Mouse (Mus musculus) c-Kit-positive CD71-positive TER-119-positive erythroid progenitor cells, embryonic 14.5 days (primary cell): ENCODE measurements at regions not wholly inside any gene's neighbourhood (a gene's known extent, or its start where the extent isn't known, plus 50 kb on each side); places are given as distances from the start of the nearest gene placed in this dataset.
A peak's percentile ranks its signal among the peaks of the same experiment; 100 is the strongest.

Experiments
- DNase-seq: peaks from one replicate; pipeline ENCODE4 v3.0.0-alpha.2; 2013; ENCODE audit warnings: low spot score

DNA sequence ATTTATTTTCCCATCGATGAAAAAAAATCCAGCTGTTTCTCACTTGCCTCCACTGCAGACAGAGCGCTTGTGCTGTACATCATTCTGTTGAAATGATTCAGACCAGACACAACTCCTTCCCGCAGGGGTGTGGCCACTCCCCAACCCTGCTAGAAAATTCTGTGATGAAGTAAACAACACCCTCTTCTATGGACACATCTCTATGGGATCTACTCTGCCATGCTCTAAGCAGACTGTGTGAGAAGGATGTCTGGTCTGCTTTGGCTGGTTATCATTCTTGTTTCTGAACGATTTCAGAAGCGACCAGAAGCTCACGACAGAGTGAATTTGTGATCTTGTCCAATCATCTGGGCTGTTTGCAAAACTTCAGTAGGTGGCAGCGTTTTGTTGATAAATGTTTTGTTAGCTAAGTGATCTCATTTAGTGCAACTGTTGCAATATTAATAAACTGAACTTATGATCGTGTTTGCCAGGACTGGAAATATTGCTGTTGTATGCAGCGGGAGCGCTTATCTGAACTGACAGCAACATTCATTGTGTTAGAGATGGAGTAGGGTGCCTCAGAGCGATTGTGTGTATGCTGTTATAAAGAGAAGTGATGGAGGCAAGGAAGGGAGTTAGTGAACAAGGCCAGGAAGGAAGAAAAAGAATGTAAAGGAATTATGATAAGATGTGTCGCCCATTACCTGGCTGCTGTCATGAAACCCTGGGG, 605.2 kb upstream of the Nox3 start:
- DNase-seq, result no peak

DNA sequence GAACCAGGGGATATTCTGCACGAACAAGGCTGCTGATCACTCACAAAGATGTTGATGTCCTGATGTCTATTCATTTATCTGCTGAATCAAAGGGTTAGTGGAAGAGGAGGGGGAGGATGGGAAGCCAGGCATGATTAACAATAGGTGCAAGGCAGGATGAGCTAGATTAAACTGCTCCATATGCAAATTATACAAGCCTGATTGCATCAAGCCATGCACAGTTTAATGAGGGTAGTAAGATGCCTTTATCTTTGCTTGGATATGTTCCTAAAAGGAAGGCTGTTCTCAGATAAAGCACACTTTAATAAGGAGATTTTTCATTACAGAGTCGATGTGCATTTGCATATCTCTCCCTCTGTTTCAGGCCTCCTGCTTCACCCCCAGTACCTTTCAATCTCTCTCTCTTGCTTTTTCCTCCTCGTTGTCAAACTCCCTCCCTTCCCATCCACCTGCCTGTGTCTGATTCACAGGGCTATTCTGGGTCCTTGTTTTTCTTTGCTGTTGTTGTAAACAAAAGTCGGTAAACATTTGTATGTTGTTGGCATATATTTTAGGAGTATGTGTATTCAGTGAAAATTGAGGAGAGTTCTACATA, 615.8 kb upstream of the Nox3 start:
- no peak for DNase-seq

DNA sequence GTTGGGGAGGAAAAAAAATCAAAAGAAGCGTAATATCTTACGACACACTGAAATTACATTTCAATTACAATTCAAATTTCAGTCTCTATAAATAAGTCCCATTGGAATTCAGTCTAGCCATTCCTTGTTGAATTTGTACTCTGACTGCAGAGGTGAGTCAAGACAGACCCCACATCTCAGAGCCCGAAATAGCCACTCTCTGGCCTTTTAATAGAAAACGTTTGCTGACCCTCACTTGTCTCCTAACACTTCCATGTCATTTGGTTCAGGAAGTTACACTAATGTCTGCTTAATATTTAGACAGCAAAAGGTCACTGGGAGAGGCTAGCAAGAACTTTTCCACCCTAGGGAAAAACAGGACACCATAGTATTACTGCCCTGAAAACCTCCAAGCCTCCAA, 623.1 kb upstream of the Nox3 start:
- DNase-seq, result no peak

DNA sequence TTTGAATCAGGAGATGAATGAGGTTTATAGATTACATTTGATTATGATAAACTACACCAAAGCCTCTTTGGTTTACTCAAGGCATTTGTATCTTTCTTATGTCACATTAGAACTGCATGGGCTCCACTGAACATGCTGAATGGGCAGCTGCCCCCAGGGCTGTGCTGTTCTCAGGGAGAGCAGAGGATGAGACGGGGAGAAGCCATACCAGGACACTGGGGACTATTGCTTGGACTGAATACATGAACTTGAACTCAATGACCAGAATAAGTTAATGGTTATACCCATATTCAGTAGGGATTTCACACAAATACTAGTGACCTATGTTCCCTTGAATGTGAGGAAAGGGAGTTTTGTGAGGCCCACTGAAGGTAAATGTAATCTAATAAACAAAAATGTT, 632.7 kb upstream of the Nox3 start:
- no peak for DNase-seq

DNA sequence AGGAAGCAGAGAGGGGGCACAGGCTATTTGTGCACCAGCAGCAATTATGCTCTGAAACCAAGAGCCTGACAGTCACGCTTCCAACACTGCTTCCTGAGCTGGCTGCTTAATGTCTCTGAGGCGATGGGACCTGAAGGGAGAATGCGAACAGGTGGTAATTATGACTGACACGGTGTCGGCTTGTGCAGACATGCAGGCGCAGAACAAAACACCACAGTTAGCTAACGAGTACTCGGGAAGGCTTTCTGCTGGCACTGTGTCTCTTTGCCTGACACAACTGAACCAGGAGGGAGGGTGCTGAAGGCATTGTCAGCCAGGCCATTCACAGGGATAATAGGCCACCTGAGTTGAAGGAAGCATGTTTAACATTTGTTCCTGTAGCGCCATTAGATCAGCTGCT, 635.6 kb upstream of the Nox3 start:
- no peak for DNase-seq

DNA sequence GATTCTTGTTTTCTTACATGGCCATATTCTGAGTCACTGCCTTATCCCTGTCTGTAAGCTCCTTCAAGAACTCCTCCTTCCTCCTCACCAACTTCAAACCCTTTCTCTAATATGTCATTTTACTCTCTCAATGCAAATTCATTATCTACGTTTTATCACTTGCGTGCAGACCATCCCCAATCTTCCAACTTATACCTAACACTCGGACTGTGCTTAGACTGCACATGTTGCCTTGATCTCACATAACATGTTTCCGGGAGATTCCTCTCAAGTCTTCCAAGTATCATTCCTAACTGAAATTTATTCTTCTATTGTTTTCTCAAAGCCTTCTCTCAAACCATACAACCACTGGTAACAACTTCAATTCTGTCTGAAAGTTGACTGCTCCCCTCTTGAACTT, 637.0 kb upstream of the Nox3 start:
- DNase-seq, result peak; percentile 0

DNA sequence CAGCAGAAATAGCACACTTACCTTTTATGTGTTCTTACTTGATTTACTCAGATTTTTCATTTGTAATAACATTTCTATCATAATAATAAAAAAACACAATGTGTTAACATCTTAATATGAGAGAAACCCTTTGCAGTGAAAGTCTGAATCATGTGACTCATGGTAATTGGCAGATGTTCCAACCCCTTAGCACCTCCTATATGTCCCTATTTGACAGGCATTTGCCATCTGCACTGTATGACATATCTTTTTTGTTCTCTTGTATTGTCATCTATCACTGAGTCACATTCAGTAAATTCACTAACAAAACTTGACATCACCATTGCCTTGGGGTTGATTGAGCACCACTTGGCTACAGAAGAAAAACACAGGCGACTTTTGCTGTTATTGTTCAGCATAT, 641.1 kb upstream of the Arid1b start:
- DNase-seq, result no peak

DNA sequence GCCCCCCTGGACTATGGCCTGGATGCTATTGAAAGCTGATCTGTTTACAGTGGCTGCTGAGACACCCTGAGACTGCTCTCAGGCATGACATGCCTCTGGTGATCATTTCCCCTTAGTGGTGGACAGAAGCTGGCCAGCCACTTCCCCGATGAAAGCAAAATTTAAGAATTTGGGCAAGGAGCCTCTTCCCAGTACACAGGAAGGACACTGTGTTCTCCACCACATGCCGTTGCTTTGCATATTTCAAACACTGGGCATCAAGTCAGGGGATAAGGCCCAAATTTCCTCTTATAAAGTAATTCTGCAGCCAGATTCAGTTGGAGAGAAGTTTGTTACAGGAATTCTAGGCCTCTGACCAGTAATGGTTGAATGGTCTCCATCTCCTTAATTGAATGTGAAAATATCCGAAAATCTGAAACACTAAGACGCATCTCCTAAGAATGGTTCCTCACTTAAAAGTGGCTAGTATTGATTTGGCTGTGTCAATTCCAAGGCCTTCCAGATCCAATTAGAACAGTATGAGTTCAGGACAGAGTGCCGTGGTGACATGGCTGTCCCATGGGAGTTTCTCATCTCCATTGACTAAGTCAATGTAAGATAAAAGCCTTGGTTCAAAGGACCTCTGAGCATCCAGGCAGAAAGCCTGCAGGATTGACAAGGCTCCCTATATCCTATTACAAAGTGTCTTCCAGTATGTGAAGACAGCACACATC, 638.5 kb upstream of the Arid1b start:
- DNase-seq, result no peak

DNA sequence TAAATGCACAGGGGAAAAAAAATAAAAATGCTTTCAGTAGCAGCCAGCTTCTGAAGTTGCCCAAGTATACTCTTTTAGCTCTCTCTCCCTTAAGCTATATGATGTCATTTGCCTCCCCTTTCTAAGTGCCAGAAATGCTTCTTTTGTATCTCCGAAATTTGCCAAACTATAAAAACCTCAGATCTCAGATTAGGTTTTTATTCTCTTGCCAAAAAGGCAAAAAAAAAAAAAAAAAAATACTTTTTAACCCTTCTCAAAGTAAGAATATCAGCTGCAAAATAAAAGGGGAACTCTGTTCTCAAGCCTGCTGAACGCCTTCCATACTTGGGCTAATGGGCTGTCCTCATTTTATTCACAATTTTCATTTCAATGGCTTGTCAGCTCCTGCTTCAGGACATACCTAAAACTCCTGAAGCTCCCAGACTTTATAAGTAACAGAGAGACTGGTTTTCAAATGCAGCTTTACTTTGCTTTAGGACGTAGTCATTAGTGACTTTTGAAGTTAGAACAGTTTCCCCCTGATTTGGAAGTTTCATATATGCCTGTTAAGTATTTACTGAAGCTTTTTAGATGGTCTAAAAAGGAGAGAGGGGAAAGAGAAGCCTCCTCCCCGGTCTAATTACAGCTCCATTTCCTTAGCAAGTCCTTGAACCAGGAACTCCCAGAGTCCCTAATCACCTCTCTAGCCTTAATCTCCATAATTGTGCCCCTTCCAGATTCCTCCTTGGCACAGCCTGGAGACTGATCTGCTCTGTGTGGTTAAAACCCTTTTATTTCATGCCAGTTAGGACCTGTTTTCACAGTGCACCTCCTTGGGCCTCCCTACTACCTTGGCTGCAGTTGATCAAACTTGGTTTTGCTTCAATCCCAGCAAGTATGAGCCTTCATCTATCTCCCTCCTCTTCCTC, 633.5 kb upstream of the Arid1b start:
- DNase-seq, result no peak

DNA sequence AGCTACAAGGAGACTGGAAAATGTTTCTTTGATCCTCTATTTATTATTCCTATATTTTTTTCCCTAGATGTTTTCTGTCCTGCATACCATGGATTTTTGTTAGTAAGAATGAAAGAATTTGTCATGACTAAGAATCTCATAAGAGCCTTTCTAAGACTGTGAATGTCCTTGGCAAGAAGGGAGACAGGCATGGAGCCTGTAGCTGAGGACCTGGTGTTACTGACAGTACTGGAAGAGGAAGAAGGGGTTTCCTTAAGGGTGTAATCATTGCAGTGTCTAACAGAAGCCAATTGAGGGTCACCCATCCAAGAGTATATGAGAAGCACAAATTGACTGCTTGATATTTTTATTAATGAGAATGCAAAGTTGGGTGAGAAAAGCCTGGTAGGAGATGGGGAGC, 628.3 kb upstream of the Arid1b start:
- no peak for DNase-seq

DNA sequence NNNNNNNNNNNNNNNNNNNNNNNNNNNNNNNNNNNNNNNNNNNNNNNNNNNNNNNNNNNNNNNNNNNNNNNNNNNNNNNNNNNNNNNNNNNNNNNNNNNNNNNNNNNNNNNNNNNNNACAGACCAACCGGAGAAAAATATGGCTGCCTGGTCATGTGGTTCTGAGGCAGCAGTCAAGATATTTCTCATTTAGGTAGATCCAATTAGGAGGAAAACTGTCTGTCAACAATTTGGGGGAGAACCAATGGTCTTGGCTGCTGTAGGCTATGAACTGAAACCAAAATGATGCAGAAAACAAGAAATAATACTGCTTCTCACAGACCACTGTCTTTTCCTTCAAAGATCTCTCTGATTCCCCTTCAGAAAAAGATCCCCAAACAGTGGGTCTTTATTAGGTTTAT, 613.7 kb upstream of the Arid1b start:
- no peak for DNase-seq

DNA sequence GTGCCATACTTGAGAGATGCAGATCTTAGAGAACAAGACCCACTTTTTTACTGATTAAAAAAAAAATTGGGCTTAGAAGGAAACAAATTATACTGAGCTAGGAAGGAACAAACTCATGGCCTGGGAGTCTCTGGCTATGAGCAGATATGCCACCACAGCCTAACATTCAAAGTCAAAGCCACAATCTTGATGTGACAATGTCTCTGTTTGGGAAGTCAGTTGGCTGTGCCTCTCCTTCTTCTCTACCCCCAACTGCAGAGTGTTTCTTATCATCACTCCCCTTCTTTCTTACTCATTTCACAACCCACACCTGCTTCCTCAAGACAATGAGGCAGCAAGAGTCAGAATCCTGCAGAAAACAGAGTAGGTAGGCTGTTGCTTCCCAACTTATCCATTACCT, 613.3 kb upstream of the Arid1b start:
- no peak for DNase-seq

DNA sequence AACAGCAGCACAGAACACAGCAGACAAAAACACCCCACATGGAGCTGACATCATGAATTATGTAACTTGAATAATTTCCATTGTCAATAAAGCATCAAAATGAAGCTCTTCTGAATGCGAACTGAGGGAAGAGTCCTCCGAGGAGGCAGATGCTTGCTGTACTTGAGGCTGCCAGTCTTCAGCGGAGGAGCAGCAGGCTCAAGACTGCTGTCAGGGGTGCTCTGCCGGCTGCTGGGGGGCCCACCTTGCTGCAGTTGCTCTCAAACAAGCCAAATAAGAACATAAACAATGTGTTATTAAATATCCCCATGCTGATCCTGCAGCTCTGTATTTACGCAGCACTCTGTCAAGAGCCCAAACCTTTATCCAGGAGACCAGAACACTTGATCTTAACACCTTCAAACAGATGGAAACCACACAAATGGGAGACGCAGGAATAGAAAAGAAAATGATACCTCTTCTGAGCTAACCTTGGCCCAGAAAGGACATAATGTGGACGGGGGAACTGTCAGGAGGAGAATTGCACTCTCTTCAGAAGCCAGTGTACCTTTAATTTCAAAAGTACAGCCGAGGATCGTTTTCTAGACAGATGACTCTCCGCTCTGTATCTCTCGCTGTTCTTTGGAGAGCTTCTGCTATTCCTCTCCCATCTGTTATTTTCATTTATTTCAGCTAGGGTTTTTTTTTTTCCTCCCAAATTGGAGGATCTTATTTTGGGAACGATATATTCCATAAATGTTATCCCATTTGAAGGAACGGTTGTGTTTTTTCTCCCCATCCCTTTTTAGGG, 612.0 kb upstream of the Arid1b start:
- no peak for DNase-seq

DNA sequence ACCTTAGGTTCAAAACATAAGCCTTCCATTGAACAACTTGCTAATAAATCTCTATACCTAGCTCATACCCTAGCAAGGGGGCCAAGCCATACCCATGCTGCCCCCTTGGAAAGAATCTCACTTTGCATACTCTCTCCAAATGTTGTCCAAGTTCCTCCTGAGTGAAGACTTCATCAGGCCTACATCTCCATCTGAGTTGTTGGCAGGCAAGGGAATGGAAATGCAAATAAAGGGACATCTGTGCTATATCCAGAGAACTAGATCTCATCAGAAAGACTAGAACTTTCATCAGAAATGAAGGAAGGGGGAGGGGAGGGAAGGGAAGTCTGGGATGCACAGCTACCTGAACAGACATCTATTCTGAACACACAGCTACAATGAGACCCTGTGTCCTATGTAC, 611.4 kb upstream of the Arid1b start:
- DNase-seq, result no peak

DNA sequence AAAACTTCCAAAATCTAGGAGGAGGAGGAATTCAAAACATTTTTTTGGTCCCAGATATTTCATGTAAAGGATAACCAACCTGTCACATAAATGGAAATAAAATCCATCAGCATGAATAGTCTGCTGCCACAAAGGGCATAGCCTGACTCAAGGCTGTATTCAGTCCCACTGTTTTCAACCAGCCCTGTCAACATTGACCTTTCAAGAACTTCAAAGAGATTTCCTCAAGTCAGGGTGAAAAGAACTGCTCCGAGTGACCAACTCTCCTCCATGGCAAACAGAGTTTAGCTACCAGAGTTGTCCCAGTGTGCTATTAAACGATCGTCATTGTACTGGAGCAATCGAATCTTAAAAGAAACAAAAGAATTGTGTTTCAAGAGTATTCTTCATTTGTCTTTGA, 606.5 kb upstream of the Arid1b start:
- DNase-seq, result no peak

DNA sequence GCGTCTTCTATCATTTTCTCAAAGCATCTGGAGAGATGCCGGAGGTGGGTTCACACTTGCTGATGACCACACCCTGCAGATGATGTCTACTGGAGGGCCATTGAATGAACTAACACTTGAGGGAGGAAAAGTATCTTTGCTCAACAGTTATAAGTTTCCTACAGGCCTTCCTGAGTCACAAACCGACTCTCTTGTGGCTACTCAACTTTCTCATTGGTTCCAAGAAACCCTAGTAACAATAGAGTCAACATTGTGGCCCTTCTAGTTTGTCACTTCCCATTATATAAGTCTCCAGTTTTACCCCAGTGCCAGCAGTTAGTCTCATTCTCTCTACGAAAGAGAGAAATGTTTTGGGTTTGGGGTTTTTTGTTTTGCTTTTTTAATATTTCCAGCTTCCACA, 604.1 kb upstream of the Arid1b start:
- no peak for DNase-seq

DNA sequence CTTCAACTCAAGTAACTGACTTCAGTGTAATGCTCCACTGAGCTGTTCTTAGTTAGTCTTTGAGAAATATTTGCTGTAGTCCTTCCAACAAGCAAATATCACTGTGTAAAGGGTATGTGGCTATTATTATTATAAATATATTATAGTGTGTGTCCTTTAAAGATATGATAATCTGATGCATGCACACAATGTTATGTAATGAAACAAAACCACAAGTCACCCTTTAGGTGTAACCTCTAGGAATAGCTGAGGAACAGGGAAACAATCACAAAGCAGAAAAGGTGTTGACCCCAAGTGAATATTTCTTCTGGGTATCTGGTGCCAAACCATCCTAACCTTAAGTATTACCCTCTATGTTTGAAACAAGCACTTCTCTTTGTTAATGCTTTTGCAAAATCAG, 603.6 kb upstream of the Arid1b start:
- no peak for DNase-seq

DNA sequence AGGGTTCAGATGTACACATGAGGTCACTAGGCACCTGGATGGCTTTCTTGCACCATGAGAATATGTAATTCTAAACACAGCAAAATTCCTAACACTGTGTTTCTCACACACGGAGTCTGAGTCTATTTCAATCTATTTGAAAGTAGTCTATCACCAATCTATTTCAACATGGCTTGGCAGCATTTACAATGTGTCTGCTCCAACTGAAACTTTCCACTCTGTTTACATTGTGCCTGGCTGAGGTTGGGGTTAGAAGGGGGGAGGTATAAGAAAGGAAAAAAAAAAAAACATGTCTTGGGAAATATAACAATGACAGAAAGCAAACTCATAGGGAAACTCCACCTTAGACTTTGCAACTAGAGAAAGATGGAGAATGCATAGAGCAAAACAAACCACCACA, 602.9 kb upstream of the Arid1b start:
- no peak for DNase-seq

DNA sequence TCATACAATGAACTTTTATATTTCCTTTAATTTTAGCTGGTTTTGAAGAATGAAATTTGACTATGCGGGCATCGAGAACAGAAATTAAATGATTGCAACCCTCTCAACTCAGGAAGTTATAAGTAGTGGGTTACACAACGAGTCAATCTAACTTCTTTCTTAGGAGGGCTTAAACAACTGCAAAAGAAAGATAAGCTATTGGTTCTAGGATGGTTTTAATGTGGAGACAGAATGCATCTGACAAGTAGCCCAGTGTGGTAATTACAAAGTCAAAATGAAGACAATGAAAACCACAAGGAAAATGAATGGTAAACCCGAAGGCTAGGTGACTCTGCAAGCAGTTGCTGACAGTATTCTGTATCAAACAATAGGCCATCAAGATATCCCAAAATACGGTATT, 598.0 kb upstream of the Arid1b start:
- no peak for DNase-seq

DNA sequence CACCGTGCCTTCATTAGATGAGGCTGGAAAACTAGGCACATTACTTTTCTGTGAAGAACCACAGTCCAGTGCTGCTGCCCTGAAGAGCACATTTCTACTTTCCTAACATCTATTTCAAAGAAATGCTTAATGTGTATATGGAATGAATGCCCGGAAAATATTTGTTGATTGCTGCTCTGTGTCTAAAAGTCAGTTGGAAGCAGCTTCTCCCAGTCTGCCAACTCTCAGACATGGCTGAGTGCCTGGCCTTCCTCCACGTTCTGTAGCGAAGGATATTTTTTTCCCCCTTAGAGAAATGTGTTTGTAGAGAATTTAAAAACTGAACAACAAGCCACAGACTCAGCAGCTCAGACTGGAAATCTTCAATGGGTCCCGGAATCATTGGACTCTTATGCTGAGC, 576.4 kb upstream of the Arid1b start:
- DNase-seq, result no peak

DNA sequence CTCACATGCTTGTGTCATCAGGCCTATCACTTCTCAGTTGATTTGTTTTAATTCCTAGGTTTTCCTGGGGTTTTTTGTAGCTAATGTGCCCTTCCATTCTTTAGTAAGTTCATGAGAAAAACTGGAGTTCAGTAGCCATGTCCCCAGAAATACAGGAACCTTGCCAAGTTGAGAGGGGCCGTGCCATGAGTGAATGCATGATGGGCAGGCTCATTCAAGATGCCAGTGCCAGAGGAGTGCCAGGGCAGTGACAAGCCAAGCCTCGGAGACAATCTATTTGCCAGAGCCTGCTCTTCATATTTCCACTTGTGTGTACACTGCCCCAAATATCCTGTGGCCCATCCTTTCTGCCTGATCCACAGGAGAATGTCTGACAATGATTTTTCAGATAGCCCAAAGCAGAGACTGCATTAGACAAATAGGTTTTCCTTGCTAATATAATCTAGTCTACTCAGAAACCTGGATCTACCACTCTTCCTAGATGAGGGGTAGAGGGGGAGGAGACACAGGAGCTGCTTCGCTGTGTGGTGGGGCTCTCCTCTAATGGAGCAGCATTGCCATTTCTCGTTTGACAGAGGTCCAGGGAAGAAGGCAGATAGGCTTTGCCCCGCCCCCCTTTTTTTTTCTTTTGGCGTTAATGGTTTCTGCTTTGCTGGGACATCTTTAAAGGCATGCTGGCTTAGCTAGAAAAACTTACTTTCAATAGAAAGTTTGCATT, 569.5 kb upstream of the Arid1b start:
- DNase-seq, result no peak
